In genomic region chr17:33717246-33717645, GRCm38 (mm10) we compare ENCODE assay signal across 17 mouse cellular contexts. TPM values are rescaled to one million over a fixed set of nuclear protein-coding genes. Genes with fewer than 3 reads are reported as not detected.
DNase-seq lines count a peak whose midpoint lies in the region; ATAC-seq and TF ChIP-seq lines count a peak whose summit lies in the region.
"Had no signal": no experiment of that assay in that cellular context is flagged by ENCODE, and none has a peak within 500 bp of the region (broad histone marks: within the 10 kb centered on the region; RNA-seq: fewer than 3 reads in every experiment).

No protein-coding gene starts in this region.

- H3K36me3 ChIP-seq in lung, postnatal 0 days (ENCODE audit: insufficient read depth, low read length): no peaks in the 10 kb centered on the region
- H3K36me3 ChIP-seq in liver, embryonic 15.5 days (replicated peaks): peaks cover 26% of the 10 kb centered on the region
- H3K36me3 ChIP-seq: heart, embryonic 15.5 days; midbrain, embryonic 12.5 days had no signal

- peak overlapping the region; percentile 88; the same call in 1 of the 2 replicates for H3K4me3 ChIP-seq in gastrocnemius, adult 2 months
- H3K4me3 ChIP-seq in lung, postnatal 0 days (ENCODE audit: low read depth, low read length): no peak overlapping the region
- no peak overlapping the region for H3K4me3 ChIP-seq in lung, adult 2 months (replicated peaks; ENCODE audit: extremely low read depth, low read depth, low read length)
- peak overlapping the region; percentile 94 for H3K4me3 ChIP-seq in liver, embryonic 15.5 days (replicated peaks)

- no peak for TF ChIP-seq EP300 in lung, postnatal 0 days (IDR thresholded peaks at IDR 0.05)

- peak overlapping the region; percentile 73; the same call in 1 of the 2 replicates for H3K4me2 ChIP-seq in lung, postnatal 0 days (replicated peaks; ENCODE audit: low read depth, low read length)
- H3K4me2 ChIP-seq in liver, embryonic 15.5 days: peak overlapping the region; percentile 73

- ATAC-seq in lung, postnatal 0 days: no peak
- ATAC-seq in liver, embryonic 15.5 days (ENCODE audit: insufficient read depth): no peak
- ATAC-seq: inflammation-experienced regulatory T-cells, adult 6 months had no signal

- no peak for TF ChIP-seq POLR2A in lung, adult 2 months (IDR thresholded peaks at IDR 0.05; ENCODE audit: borderline replicate concordance, extremely low read depth, low read depth, low read length)

- no peak overlapping the region for H3K9ac ChIP-seq in lung, postnatal 0 days (replicated peaks; ENCODE audit: low read depth)
- peak overlapping the region; percentile 94 for H3K9ac ChIP-seq in liver, embryonic 15.5 days

- 100% methylated on average over 1 of the region's 1 CpGs for WGBS in lung, postnatal 0 days
- WGBS in lung, adult 2 months: 97% methylated on average over 1 of the region's 1 CpGs
- WGBS in liver, embryonic 15.5 days (ENCODE audit: insufficient replicate concordance): 84% methylated on average over 1 of the region's 1 CpGs

- TF ChIP-seq CTCF in gastrocnemius, adult 2 months (IDR thresholded peaks at IDR 0.05): no peak
- TF ChIP-seq CTCF in lung, postnatal 0 days (IDR thresholded peaks at IDR 0.05): no peak
- TF ChIP-seq CTCF in lung, adult 2 months (IDR thresholded peaks at IDR 0.05; ENCODE audit: insufficient read depth, low read length): no peak

- H3K4me1 ChIP-seq in lung, postnatal 0 days (ENCODE audit: insufficient read depth, low read depth, low read length): no peaks in the 10 kb centered on the region
- no peaks in the 10 kb centered on the region; the same call in 1 of the 2 replicates for H3K4me1 ChIP-seq in lung, adult 2 months (ENCODE audit: control insufficient read depth, insufficient read depth, low read length)
- H3K4me1 ChIP-seq in liver, embryonic 15.5 days (replicated peaks): peaks cover 51% of the 10 kb centered on the region

- H3K27ac ChIP-seq in gastrocnemius, adult 2 months: no peak overlapping the region
- no peak overlapping the region for H3K27ac ChIP-seq in lung, postnatal 0 days (ENCODE audit: low read length)
- H3K27ac ChIP-seq in liver, embryonic 15.5 days (replicated peaks): peak overlapping the region; percentile 94
- H3K27ac ChIP-seq: heart, embryonic 15.5 days; midbrain, embryonic 12.5 days had no signal

- H3K27me3 ChIP-seq in lung, postnatal 0 days (replicated peaks; ENCODE audit: insufficient read depth, low read length): no peaks in the 10 kb centered on the region
- H3K27me3 ChIP-seq in liver, embryonic 15.5 days: no peaks in the 10 kb centered on the region
- H3K27me3 ChIP-seq: heart, embryonic 15.5 days; midbrain, embryonic 12.5 days had no signal

- H3K9me3 ChIP-seq in lung, postnatal 0 days (ENCODE audit: low read length): no peaks in the 10 kb centered on the region
- no peaks in the 10 kb centered on the region for H3K9me3 ChIP-seq in liver, embryonic 15.5 days (replicated peaks)
- H3K9me3 ChIP-seq: heart, embryonic 15.5 days; midbrain, embryonic 12.5 days had no signal

- intact Hi-C loops in gastrocnemius, adult 2 months (cut with DNase I): loop anchor here (5.0 kb wide), 1 partner anchor 40 kb away; no protein-coding TSS in a partner anchor

- no peak for DNase-seq in gastrocnemius, adult 2 months
- DNase-seq in gastrocnemius, adult 8-10 months (ENCODE audit: low spot score in 2 of 2): no peak
- no peak for DNase-seq in lung, postnatal 0 days (ENCODE audit: low spot score)
- no peak for DNase-seq in lung, adult 2 months
- peak; percentile 16 for DNase-seq in induced T-regulatory cell, adult 2 months (ENCODE audit: low read depth)
- DNase-seq in yolk sac, embryonic 10.5 days (ENCODE audit: low spot score): no peak
- DNase-seq in right cerebral cortex, adult 2 months (ENCODE audit: low spot score in 2 of 2): no peak
- DNase-seq: adrenal gland, adult 2 months; cerebellum, postnatal 10 days; kidney, postnatal 10 days; layer of hippocampus, adult 9-11 months; lung, postnatal 10 days; thymus, postnatal 4 days had no signal

RNA-seq across cellular contexts. Expression of gene March2, which starts 1.2 kb away (rescaled TPM):
- 10 to 100 TPM; 88.8 to 90.7 TPM for total RNA-seq in gastrocnemius, adult 2 months (2021)
- 100 to 1,000 TPM in 1 of 4 experiments, 10 to 100 TPM in 3; 90.1 to 113 (median 96.7) TPM for total RNA-seq in gastrocnemius, adult 8-10 months (2022)
- polyA plus RNA-seq in lung, postnatal 0 days (2015; fragmentation: Nextera tagmentation; extraction: Ambion mirVana): 104 and 106 TPM in 2 replicates
- 114 and 126 TPM in 2 replicates for polyA plus RNA-seq in lung, adult 2 months (2012; rRNA removed)
- 274 and 311 TPM in 2 replicates for polyA plus RNA-seq in liver, embryonic 15.5 days (2015; fragmentation: Nextera tagmentation; extraction: Ambion mirVana)

RNA-seq across cellular contexts. Expression of gene Hnrnpm, which starts 30.6 kb away (rescaled TPM):
- 10 to 100 TPM; 79.1 to 95.6 TPM for total RNA-seq in gastrocnemius, adult 2 months (2021)
- 10 to 100 TPM; 37.6 to 69.2 (median 57.2) TPM for total RNA-seq in gastrocnemius, adult 8-10 months (2022)
- 112 and 146 TPM in 2 replicates for polyA plus RNA-seq in lung, postnatal 0 days (2015; fragmentation: Nextera tagmentation; extraction: Ambion mirVana)
- polyA plus RNA-seq in lung, adult 2 months (2012; rRNA removed): 72.4 and 83.8 TPM in 2 replicates
- 117 and 122 TPM in 2 replicates for polyA plus RNA-seq in liver, embryonic 15.5 days (2015; fragmentation: Nextera tagmentation; extraction: Ambion mirVana)

RNA-seq across cellular contexts. Expression of gene Rab11b, which starts 43.1 kb away (rescaled TPM):
- total RNA-seq in gastrocnemius, adult 2 months (2021): 100 to 1,000 TPM; 134 to 150 TPM
- 100 to 1,000 TPM; 131 to 136 (median 133) TPM for total RNA-seq in gastrocnemius, adult 8-10 months (2022)
- polyA plus RNA-seq in lung, postnatal 0 days (2015; fragmentation: Nextera tagmentation; extraction: Ambion mirVana): 258 and 279 TPM in 2 replicates
- polyA plus RNA-seq in lung, adult 2 months (2012; rRNA removed): 389 and 406 TPM in 2 replicates
- 111 and 116 TPM in 2 replicates for polyA plus RNA-seq in liver, embryonic 15.5 days (2015; fragmentation: Nextera tagmentation; extraction: Ambion mirVana)

Comparison
In these comparisons a context has a peak if more than half of its experiments do, and no peak if none do; other contexts are left out.
1. H3K4me3 ChIP-seq: peak in gastrocnemius, adult 2 months (single experiment) and liver, embryonic 15.5 days (single experiment); none in lung, postnatal 0 days (single experiment) and lung, adult 2 months (single experiment).